Mouse (Mus musculus): Measurements from ENCODE around the gene Mob3a.

DNA sequence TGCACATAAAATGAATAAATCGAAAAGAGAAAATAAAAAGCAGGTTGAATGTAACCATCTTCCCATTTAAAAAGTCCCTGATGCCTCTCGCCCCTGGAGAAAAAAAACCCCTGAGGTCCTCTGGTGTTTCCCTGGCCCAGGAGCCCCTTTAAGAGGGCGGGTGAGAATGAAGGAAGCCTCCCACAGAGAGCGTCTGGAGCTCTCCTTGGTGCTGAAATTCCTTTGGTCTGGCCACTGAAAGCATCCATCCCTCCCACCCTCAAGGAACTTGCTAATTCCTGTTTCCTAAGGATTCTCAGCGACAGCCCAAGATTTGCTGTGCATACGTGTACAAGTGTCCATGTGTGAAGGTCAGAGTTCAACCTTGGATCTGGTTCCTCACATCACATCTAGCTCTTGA lies 46.8 kb upstream of the Mob3a start:
- TF ChIP-seq CTCF (IDR thresholded peaks at IDR 0.05; ENCODE audit: low read depth) = no peak
- no peak for TF ChIP-seq EP300 (IDR thresholded peaks at IDR 0.05; ENCODE audit: low read depth)
